Mouse (Mus musculus) heart, embryonic 14.5 days (tissue): ENCODE measurements at regions not wholly inside any gene's neighbourhood (a gene's known extent, or its start where the extent isn't known, plus 50 kb on each side); places are given as distances from the start of the nearest gene placed in this dataset.
"Not testable (repeated sequence)": the region's sequence is repeated elsewhere in the genome, so short reads cannot be mapped to it uniquely, and the experiment has no call there.

ENCODE experiments used
- ATAC-seq: fragments of 200-750 bp; cut with Nextera tagmentation; 2 replicates; pipeline ENCODE4 v1.8.0; 2017; ENCODE audit warnings: low read depth, moderate TSS enrichment; ENCODE audit not compliant: insufficient number of reproducible peaks, insufficient read depth, low FRiP score
- H3K27ac ChIP-seq, 2 experiments: fragments of 200-500 bp in 1 of 2; fragments of 300-500 bp in 1 of 2; sonication (generic) in 1 of 2; replicated peaks in 1 of 2; 2 replicates each; pipeline ENCODE4 v1.5.1; 2012 to 2014; ENCODE audit warnings: low read depth in 2 of 2, low read length in 2 of 2, control low read depth in 1 of 2, mild to moderate bottlenecking in 1 of 2, mixed read lengths in 1 of 2; ENCODE audit not compliant: control insufficient read depth in 1 of 2, insufficient read depth in 1 of 2
- H3K27me3 ChIP-seq: fragments of 300-500 bp; sonication (generic); 2 replicates; pipeline ENCODE4 v1.6.1; 2014; ENCODE audit warnings: mild to moderate bottlenecking, low read length, control low read depth; ENCODE audit not compliant: control insufficient read depth, insufficient read depth
- H3K36me3 ChIP-seq: fragments of 300-500 bp; sonication (generic); 2 replicates; pipeline ENCODE4 v1.6.1; 2014; ENCODE audit warnings: mild to moderate bottlenecking, control low read depth, low read length, mixed read lengths; ENCODE audit not compliant: control insufficient read depth, insufficient read depth
- H3K4me1 ChIP-seq, 2 experiments: fragments of 200-500 bp in 1 of 2; fragments of 300-500 bp in 1 of 2; sonication (generic) in 1 of 2; 2 replicates each; pipeline ENCODE4 v1.6.1; 2012 to 2014; ENCODE audit warnings: low read length in 2 of 2, control low read depth in 1 of 2, mixed read lengths in 1 of 2; ENCODE audit not compliant: control insufficient read depth in 2 of 2, insufficient read depth in 2 of 2
- H3K4me2 ChIP-seq: fragments of 300-500 bp; sonication (generic); 2 replicates; pipeline ENCODE4 v1.6.1; 2014; ENCODE audit warnings: mild to moderate bottlenecking, low read length
- H3K4me3 ChIP-seq, 2 experiments: fragments of 200-500 bp in 1 of 2; fragments of 300-500 bp in 1 of 2; sonication (generic) in 1 of 2; 2 replicates each; pipeline ENCODE4 v1.5.1; 2012 to 2014; ENCODE audit warnings: low read length in 2 of 2, mild to moderate bottlenecking in 2 of 2, control low read depth in 1 of 2, low read depth in 1 of 2, moderate library complexity in 1 of 2; ENCODE audit not compliant: control insufficient read depth in 1 of 2, insufficient read depth in 1 of 2
- H3K9ac ChIP-seq: fragments of 300-500 bp; sonication (generic); 2 replicates; pipeline ENCODE4 v1.6.1; 2014; ENCODE audit warnings: mild to moderate bottlenecking, low read length
- H3K9me3 ChIP-seq: fragments of 300-500 bp; sonication (generic); 2 replicates; pipeline ENCODE4 v1.6.1; 2016; ENCODE audit warnings: low read length, control low read depth; ENCODE audit not compliant: control insufficient read depth
- WGBS: fragments of 180-500 bp; shearing (Covaris S2); extraction: QIAGEN DNeasy Blood & Tissue Kit; methylation state at CpG from one replicate; pipeline ENCODE4 v1.1.7; 2014; 5-methylcytosine and 5-hydroxymethylcytosine counted together

GRCm38 (mm10) chr9:33629731-33630473 is 855.8 kb upstream of the Kirrel3 start:
- 74% methylated on average over 6 of the region's 6 CpGs for WGBS
- H3K4me1 ChIP-seq: no peaks in the 10 kb centered on the region
- no peak overlapping the region for H3K9ac ChIP-seq
- H3K9me3 ChIP-seq: no peaks in the 10 kb centered on the region
- H3K4me2 ChIP-seq: no peak overlapping the region
- H3K36me3 ChIP-seq: no peaks in the 10 kb centered on the region
- no peak for ATAC-seq
- no peak overlapping the region for H3K4me3 ChIP-seq
- no peaks in the 10 kb centered on the region for H3K27me3 ChIP-seq
- no peak overlapping the region for H3K27ac ChIP-seq

- no peak for ATAC-seq
- H3K4me2 ChIP-seq: no peak overlapping the region
- no peak overlapping the region for H3K4me3 ChIP-seq
- H3K27ac ChIP-seq: no peak overlapping the region
- no peaks in the 10 kb centered on the region for H3K4me1 ChIP-seq
- no peaks in the 10 kb centered on the region for H3K36me3 ChIP-seq
- no peak overlapping the region for H3K9ac ChIP-seq
- H3K27me3 ChIP-seq: no peaks in the 10 kb centered on the region
- no peaks in the 10 kb centered on the region for H3K9me3 ChIP-seq
- 81% methylated on average over 5 of the region's 5 CpGs for WGBS
Observed at GRCm38 (mm10) chr9:33662978-33663377, 822.7 kb upstream of the Kirrel3 start.

GRCm38 (mm10) chr9:33681129-33681528 is 804.6 kb upstream of the Kirrel3 start:
- no peaks in the 10 kb centered on the region for H3K9me3 ChIP-seq
- WGBS: 61% methylated on average over 1 of the region's 1 CpGs
- H3K4me3 ChIP-seq: no peak overlapping the region
- H3K4me1 ChIP-seq: no peaks in the 10 kb centered on the region
- H3K9ac ChIP-seq: no peak overlapping the region
- no peaks in the 10 kb centered on the region for H3K36me3 ChIP-seq
- no peak for ATAC-seq
- no peak overlapping the region for H3K4me2 ChIP-seq
- H3K27ac ChIP-seq: no peak overlapping the region
- no peaks in the 10 kb centered on the region for H3K27me3 ChIP-seq

GRCm38 (mm10) chr9:33691731-33692130 is 794.0 kb upstream of the Kirrel3 start:
- no peaks in the 10 kb centered on the region for H3K4me1 ChIP-seq
- ATAC-seq: no peak
- 64% methylated on average over 4 of the region's 4 CpGs for WGBS
- no peak overlapping the region for H3K4me3 ChIP-seq
- no peak overlapping the region for H3K9ac ChIP-seq
- no peaks in the 10 kb centered on the region for H3K27me3 ChIP-seq
- no peaks in the 10 kb centered on the region for H3K9me3 ChIP-seq
- no peak overlapping the region for H3K27ac ChIP-seq
- H3K4me2 ChIP-seq: no peak overlapping the region
- no peaks in the 10 kb centered on the region for H3K36me3 ChIP-seq

- H3K4me1 ChIP-seq: no peaks in the 10 kb centered on the region; a peak in 1 of 4 replicates
- no peaks in the 10 kb centered on the region for H3K9me3 ChIP-seq
- no peak overlapping the region for H3K27ac ChIP-seq
- H3K27me3 ChIP-seq: no peaks in the 10 kb centered on the region
- no peak overlapping the region for H3K9ac ChIP-seq
- no peak overlapping the region for H3K4me3 ChIP-seq
- no peak for ATAC-seq
- WGBS: 83% methylated on average over 2 of the region's 2 CpGs
- no peak overlapping the region for H3K4me2 ChIP-seq
- no peaks in the 10 kb centered on the region for H3K36me3 ChIP-seq
Observed at GRCm38 (mm10) chr9:33717614-33718013, 768.1 kb upstream of the Kirrel3 start.

GRCm38 (mm10) chr9:33724811-33725210 is 760.9 kb upstream of the Kirrel3 start:
- Histone ChIP-seq H3K9ac (no peak overlapping the region), H3K27ac (no peak overlapping the region), H3K4me2 (no peak overlapping the region), H3K36me3 (no peaks in the 10 kb centered on the region), H3K9me3 (no peaks in the 10 kb centered on the region), H3K27me3 (no peaks in the 10 kb centered on the region), H3K4me1 (no peaks in the 10 kb centered on the region), H3K4me3 (no peak overlapping the region)
- no peak for ATAC-seq
- WGBS: 87% methylated on average over 1 of the region's 1 CpGs

- not testable (repeated sequence) for H3K4me3 ChIP-seq, H3K27me3 ChIP-seq, H3K4me1 ChIP-seq, H3K36me3 ChIP-seq, H3K27ac ChIP-seq, H3K9ac ChIP-seq, H3K9me3 ChIP-seq, ATAC-seq, H3K4me2 ChIP-seq
- WGBS: 71% methylated on average over 18 of the region's 37 CpGs
Observed at GRCm38 (mm10) chr9:33728058-33728457, 757.6 kb upstream of the Kirrel3 start.

GRCm38 (mm10) chr9:33760701-33761100 is 725.0 kb upstream of the Kirrel3 start:
- H3K4me3 ChIP-seq: no peak overlapping the region
- H3K4me1 ChIP-seq: no peaks in the 10 kb centered on the region
- H3K9me3 ChIP-seq: no peaks in the 10 kb centered on the region
- H3K4me2 ChIP-seq: no peak overlapping the region
- no peaks in the 10 kb centered on the region for H3K36me3 ChIP-seq
- no peak overlapping the region for H3K27ac ChIP-seq
- no peak for ATAC-seq
- H3K27me3 ChIP-seq: no peaks in the 10 kb centered on the region
- no peak overlapping the region for H3K9ac ChIP-seq
